Mouse (Mus musculus): ENCODE data around the gene Brinp2. TPM values are rescaled to one million over a fixed set of nuclear protein-coding genes. Genes with fewer than 3 reads are reported as not detected.

Brinp2 gene
- polyA plus RNA-seq, 2 experiments: 0.39 TPM

DNA sequence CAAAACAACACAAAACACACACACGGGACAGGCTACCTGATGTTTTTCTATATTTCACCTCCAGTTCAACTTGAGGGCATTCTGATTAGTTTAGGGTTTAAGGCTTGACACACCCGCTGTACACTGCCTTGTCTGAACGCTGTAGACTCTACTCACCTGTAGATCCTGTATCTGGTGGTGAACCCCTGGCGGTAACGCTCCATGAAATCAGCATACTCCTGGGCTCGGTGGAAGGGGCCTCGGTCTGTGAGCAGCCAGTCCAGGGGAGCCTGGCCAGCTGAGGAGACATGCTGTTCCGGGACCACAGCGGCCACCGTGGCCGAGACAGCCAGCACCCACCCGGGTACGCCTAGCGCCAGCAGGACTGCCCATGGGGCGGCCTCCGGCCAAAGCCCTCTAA, 60.9 kb downstream of the Brinp2 start:
- H3K27ac ChIP-seq (replicated peaks; ENCODE audit: low read depth, low read length): no peak overlapping the region
- H3K4me2 ChIP-seq (replicated peaks; ENCODE audit: low read depth, low read length, severe bottlenecking): no peak overlapping the region
- H3K36me3 ChIP-seq (ENCODE audit: control insufficient read depth, insufficient read depth, low read length): no peaks in the 10 kb centered on the region
- no peak for ATAC-seq (ENCODE audit: low FRiP score, low read depth)
- H3K27me3 ChIP-seq (ENCODE audit: control insufficient read depth, insufficient read depth, low read length): no peaks in the 10 kb centered on the region
- H3K9ac ChIP-seq (ENCODE audit: low read depth, low read length, severe bottlenecking): no peak overlapping the region
- H3K4me1 ChIP-seq (ENCODE audit: control insufficient read depth, insufficient read depth, low read length): peaks cover 9% of the 10 kb centered on the region
- H3K4me3 ChIP-seq (replicated peaks; ENCODE audit: low read length): no peak overlapping the region
- no peak for DNase-seq (ENCODE audit: low spot score)
- 58% methylated on average over 16 of the region's 16 CpGs for WGBS
- TF ChIP-seq POLR2A (IDR thresholded peaks at IDR 0.05; ENCODE audit: borderline replicate concordance, extremely low read depth, insufficient read depth, insufficient read length): no peak
- H3K9me3 ChIP-seq (ENCODE audit: control insufficient read depth, low read length): no peaks in the 10 kb centered on the region

DNA sequence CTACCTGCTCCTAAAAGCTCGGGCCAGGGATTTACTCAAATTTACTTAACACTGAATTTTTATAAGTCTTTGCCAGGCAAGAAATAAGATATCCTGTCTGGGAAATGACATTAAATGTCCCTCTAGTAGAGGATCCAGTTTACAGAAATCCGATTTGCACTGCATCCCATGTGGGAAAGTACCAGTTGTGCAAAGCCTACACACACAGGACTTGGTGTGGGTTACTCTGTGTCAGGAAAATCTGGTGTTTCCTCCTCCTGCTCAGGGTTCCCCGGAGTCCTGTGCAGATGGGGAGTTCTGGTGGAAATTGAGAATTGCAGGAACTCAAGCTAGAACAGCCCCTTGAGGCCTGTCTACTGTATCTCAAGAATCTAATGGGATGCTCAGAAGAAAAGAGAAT, 70.9 kb downstream of the Brinp2 start:
- Histone ChIP-seq H3K27ac (replicated peaks; ENCODE audit: low read depth, low read length) (no peak overlapping the region), H3K36me3 (ENCODE audit: control insufficient read depth, insufficient read depth, low read length) (no peaks in the 10 kb centered on the region), H3K4me1 (ENCODE audit: control insufficient read depth, insufficient read depth, low read length) (peaks cover 11% of the 10 kb centered on the region; the same call in 1 of the 2 replicates), H3K4me2 (replicated peaks; ENCODE audit: low read depth, low read length, severe bottlenecking) (no peak overlapping the region), H3K4me3 (replicated peaks; ENCODE audit: low read length) (no peak overlapping the region), H3K9ac (ENCODE audit: low read depth, low read length, severe bottlenecking) (no peak overlapping the region), H3K27me3 (ENCODE audit: control insufficient read depth, insufficient read depth, low read length) (no peaks in the 10 kb centered on the region), H3K9me3 (ENCODE audit: control insufficient read depth, low read length) (no peaks in the 10 kb centered on the region)
- no peak for DNase-seq (ENCODE audit: low spot score)
- no peak for TF ChIP-seq POLR2A (IDR thresholded peaks at IDR 0.05; ENCODE audit: borderline replicate concordance, extremely low read depth, insufficient read depth, insufficient read length)
- ATAC-seq (ENCODE audit: low FRiP score, low read depth): no peak
- WGBS: 70% methylated on average over 3 of the region's 3 CpGs

GRCm38 (mm10) chr1:158283869-158284268, 72.3 kb downstream of the Brinp2 start:
- Histone ChIP-seq H3K9ac (ENCODE audit: low read depth, low read length, severe bottlenecking) (no peak overlapping the region), H3K4me2 (replicated peaks; ENCODE audit: low read depth, low read length, severe bottlenecking) (no peak overlapping the region; the same call in 1 of the 2 replicates), H3K36me3 (ENCODE audit: control insufficient read depth, insufficient read depth, low read length) (no peaks in the 10 kb centered on the region), H3K27me3 (ENCODE audit: control insufficient read depth, insufficient read depth, low read length) (no peaks in the 10 kb centered on the region), H3K27ac (replicated peaks; ENCODE audit: low read depth, low read length) (no peak overlapping the region), H3K9me3 (ENCODE audit: control insufficient read depth, low read length) (no peaks in the 10 kb centered on the region), H3K4me1 (ENCODE audit: control insufficient read depth, insufficient read depth, low read length) (peaks cover 11% of the 10 kb centered on the region; the same call in 1 of the 2 replicates), H3K4me3 (replicated peaks; ENCODE audit: low read length) (no peak overlapping the region)
- DNase-seq (ENCODE audit: low spot score): peak; percentile 59
- TF ChIP-seq POLR2A (IDR thresholded peaks at IDR 0.05; ENCODE audit: borderline replicate concordance, extremely low read depth, insufficient read depth, insufficient read length): no peak
- 58% methylated on average over 7 of the region's 7 CpGs for WGBS
- ATAC-seq (ENCODE audit: low FRiP score, low read depth): peak; percentile 63; the same call in 1 of the 2 replicates

DNA sequence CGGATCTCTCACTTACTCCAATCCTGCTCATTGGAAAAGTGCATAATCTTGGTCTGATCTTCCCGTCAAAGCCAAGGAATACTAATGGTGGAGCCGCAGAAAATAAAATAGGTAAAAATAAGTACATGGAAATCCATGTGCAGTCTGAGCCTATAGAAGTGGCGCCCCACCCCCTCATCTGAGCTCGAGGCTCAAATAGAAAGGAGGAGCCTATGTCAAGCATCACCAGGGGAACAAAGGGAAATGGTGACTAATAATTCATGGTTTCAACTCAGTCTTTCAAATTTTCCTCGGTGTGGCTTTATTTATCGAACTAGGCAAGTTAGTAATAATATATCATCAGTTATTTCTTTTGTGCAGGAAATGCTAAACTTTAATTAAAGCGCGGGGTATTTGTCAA, 84.1 kb downstream of the Brinp2 start:
- no peak overlapping the region for H3K27ac ChIP-seq (replicated peaks; ENCODE audit: low read depth, low read length)
- ATAC-seq (ENCODE audit: low FRiP score, low read depth) (no peak), DNase-seq (ENCODE audit: low spot score) (no peak)
- TF ChIP-seq POLR2A (IDR thresholded peaks at IDR 0.05; ENCODE audit: borderline replicate concordance, extremely low read depth, insufficient read depth, insufficient read length): no peak
- H3K36me3 ChIP-seq (ENCODE audit: control insufficient read depth, insufficient read depth, low read length): no peaks in the 10 kb centered on the region
- H3K4me2 ChIP-seq (replicated peaks; ENCODE audit: low read depth, low read length, severe bottlenecking): no peak overlapping the region
- no peak overlapping the region for H3K9ac ChIP-seq (ENCODE audit: low read depth, low read length, severe bottlenecking)
- no peaks in the 10 kb centered on the region for H3K4me1 ChIP-seq (ENCODE audit: control insufficient read depth, insufficient read depth, low read length)
- H3K9me3 ChIP-seq (ENCODE audit: control insufficient read depth, low read length): no peaks in the 10 kb centered on the region
- 84% methylated on average over 9 of the region's 9 CpGs for WGBS
- H3K4me3 ChIP-seq (replicated peaks; ENCODE audit: low read length): no peak overlapping the region
- H3K27me3 ChIP-seq (ENCODE audit: control insufficient read depth, insufficient read depth, low read length): no peaks in the 10 kb centered on the region

DNA sequence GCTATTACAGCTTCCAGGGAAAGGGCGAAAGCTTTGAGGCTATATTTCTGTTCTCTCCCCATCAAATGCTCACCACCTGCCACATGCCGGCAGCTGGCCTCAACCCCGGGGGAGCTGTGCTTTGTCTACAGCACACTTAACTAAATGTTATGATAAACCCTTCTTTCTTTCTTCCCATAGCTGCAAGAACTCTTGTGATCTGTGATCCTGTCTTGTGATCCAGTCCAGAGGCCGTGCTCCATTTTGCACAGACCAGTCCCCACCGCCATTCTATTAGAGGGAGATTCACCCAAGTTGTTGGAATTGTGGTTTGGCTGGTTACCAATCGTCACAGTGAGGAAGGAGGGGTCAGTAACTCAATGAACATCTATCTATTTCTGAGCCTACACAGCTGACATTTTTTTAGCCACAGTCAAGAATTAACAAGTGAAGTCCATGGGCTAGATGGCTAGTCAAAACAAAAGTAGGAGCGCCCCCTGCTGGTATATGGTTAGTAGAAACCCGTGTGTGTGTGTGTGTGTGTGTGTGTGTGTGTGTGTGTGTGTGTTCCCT, 89.0 kb downstream of the Brinp2 start:
- peak; percentile 83 for ATAC-seq (ENCODE audit: low FRiP score, low read depth)
- TF ChIP-seq POLR2A (IDR thresholded peaks at IDR 0.05; ENCODE audit: borderline replicate concordance, extremely low read depth, insufficient read depth, insufficient read length): no peak
- 23% methylated on average over 8 of the region's 8 CpGs for WGBS
- DNase-seq (ENCODE audit: low spot score): peak; percentile 73
- Histone ChIP-seq H3K9ac (ENCODE audit: low read depth, low read length, severe bottlenecking) (no peak overlapping the region), H3K36me3 (ENCODE audit: control insufficient read depth, insufficient read depth, low read length) (no peaks in the 10 kb centered on the region), H3K9me3 (ENCODE audit: control insufficient read depth, low read length) (no peaks in the 10 kb centered on the region), H3K4me3 (replicated peaks; ENCODE audit: low read length) (no peak overlapping the region), H3K4me1 (ENCODE audit: control insufficient read depth, insufficient read depth, low read length) (no peaks in the 10 kb centered on the region), H3K27ac (replicated peaks; ENCODE audit: low read depth, low read length) (no peak overlapping the region), H3K4me2 (replicated peaks; ENCODE audit: low read depth, low read length, severe bottlenecking) (no peak overlapping the region), H3K27me3 (ENCODE audit: control insufficient read depth, insufficient read depth, low read length) (no peaks in the 10 kb centered on the region)

Measured in limb, embryonic 14.5 days (tissue).